Mouse (Mus musculus) CH12.LX (cell line): ENCODE measurements around the gene Suclg2. TPM values are rescaled to one million over a fixed set of nuclear protein-coding genes. Genes with fewer than 3 reads are reported as not detected.

Experiments used
- DNase-seq: peaks from one replicate; pipeline ENCODE4 v3.0.0-alpha.2; 2013; ENCODE audit errors: extremely low read depth
- H3K27ac ChIP-seq: 2 replicates; pipeline ENCODE4 v1.5.1; 2012; ENCODE audit warnings: low read depth, mild to moderate bottlenecking, control low read depth, moderate library complexity; ENCODE audit not compliant: insufficient read depth
- H3K27me3 ChIP-seq: replicated peaks from 2 replicates; pipeline ENCODE3; 2012; ENCODE audit warnings: inconsistent platforms
- H3K36me3 ChIP-seq, 2 experiments: replicated peaks in 1 of 2; 2 replicates each; pipeline versions ENCODE3 to v1.6.1; 2012; ENCODE audit warnings: inconsistent platforms in 1 of 2, low read length in 1 of 2, mild to moderate bottlenecking in 1 of 2, mixed read lengths in 1 of 2, moderate library complexity in 1 of 2; ENCODE audit not compliant: control insufficient read depth in 1 of 2, insufficient read depth in 1 of 2
- H3K4me1 ChIP-seq, 2 experiments: 2 replicates each; pipeline ENCODE4 v1.6.1; 2012; ENCODE audit warnings: inconsistent platforms in 1 of 2, moderate library complexity in 1 of 2; ENCODE audit not compliant: insufficient read depth in 2 of 2, control insufficient read depth in 1 of 2
- H3K4me2 ChIP-seq: 2 replicates; pipeline ENCODE4 v1.6.1; 2012; ENCODE audit warnings: low read depth, mild to moderate bottlenecking, control low read depth; ENCODE audit not compliant: poor library complexity, insufficient read depth, severe bottlenecking
- H3K4me3 ChIP-seq, 3 experiments: fragments of 150-350 bp in 1 of 3; sonication (generic) in 1 of 3; replicated peaks in 1 of 3; 2 replicates each; pipeline versions ENCODE3 to v1.5.1; 2011 to 2012; ENCODE audit warnings: low read depth in 2 of 3, low read length in 2 of 3, mild to moderate bottlenecking in 2 of 3, moderate library complexity in 2 of 3, control low read depth in 1 of 3, improper control_type of control experiment in 1 of 3, inconsistent platforms in 1 of 3, mixed read lengths in 1 of 3; ENCODE audit not compliant: poor library complexity in 1 of 3
- H3K79me2 ChIP-seq: replicated peaks from 2 replicates; pipeline ENCODE4 v1.6.1; 2012; ENCODE audit warnings: mild to moderate bottlenecking, moderate library complexity; ENCODE audit not compliant: control insufficient read depth, poor library complexity, insufficient read depth, severe bottlenecking; ENCODE audit errors: extremely low read depth
- H3K9ac ChIP-seq: 2 replicates; pipeline ENCODE4 v1.6.1; 2012; ENCODE audit warnings: low read depth, mild to moderate bottlenecking, control low read depth, moderate library complexity; ENCODE audit not compliant: insufficient read depth
- H3K9me3 ChIP-seq: replicated peaks from 2 replicates; pipeline ENCODE3; 2012; ENCODE audit warnings: low read length, inconsistent platforms, mixed read lengths
- CTCF ChIP-seq, 2 experiments: IDR thresholded peaks in 1 of 2; conservative IDR thresholded peaks in 1 of 2; 2 replicates each; pipeline ENCODE4 v1.5.1; 2011 to 2012; ENCODE audit warnings: low read depth in 2 of 2, low read length in 2 of 2, improper control_type of control experiment in 1 of 2, inconsistent platforms in 1 of 2, mild to moderate bottlenecking in 1 of 2, moderate library complexity in 1 of 2
- ELF1 ChIP-seq: IDR thresholded peaks from 2 replicates; pipeline ENCODE4 v1.6.1; 2014; ENCODE audit warnings: low read depth, mild to moderate bottlenecking, inconsistent platforms, low read length, improper control_type of control experiment
- ETS1 ChIP-seq: conservative IDR thresholded peaks from 2 replicates; pipeline ENCODE4 v1.6.1; 2012; ENCODE audit warnings: low read depth, mild to moderate bottlenecking, inconsistent platforms, low read length, improper control_type of control experiment, moderate library complexity
- IRF4 ChIP-seq: IDR thresholded peaks from 2 replicates; pipeline ENCODE4 v1.6.1; 2014; ENCODE audit warnings: low read depth, mild to moderate bottlenecking, inconsistent platforms, low read length, improper control_type of control experiment
- JUND ChIP-seq: conservative IDR thresholded peaks from 2 replicates; pipeline ENCODE4 v1.6.1; 2011; ENCODE audit warnings: low read depth, low read length, improper control_type of control experiment
- KAT2A ChIP-seq: IDR thresholded peaks from 2 replicates; pipeline ENCODE4 v1.6.1; 2012; ENCODE audit warnings: low read length, improper control_type of control experiment, inconsistent platforms; ENCODE audit not compliant: insufficient replicate concordance
- MAFK ChIP-seq: IDR thresholded peaks from 2 replicates; pipeline ENCODE4 v1.6.1; 2011; ENCODE audit warnings: low read length, improper control_type of control experiment; ENCODE audit not compliant: insufficient replicate concordance
- MAZ ChIP-seq: IDR thresholded peaks from 2 replicates; pipeline ENCODE4 v1.6.1; 2012; ENCODE audit warnings: low read depth, mild to moderate bottlenecking, inconsistent platforms, low read length, improper control_type of control experiment, moderate library complexity
- MXI1 ChIP-seq: IDR thresholded peaks from 2 replicates; pipeline ENCODE4 v1.6.1; 2011; ENCODE audit warnings: mild to moderate bottlenecking, low read depth, low read length, improper control_type of control experiment
- MYC ChIP-seq: IDR thresholded peaks from 2 replicates; pipeline ENCODE4 v1.6.1; 2011; ENCODE audit warnings: low read depth, mild to moderate bottlenecking, improper control_type of control experiment, low read length
- NELFE ChIP-seq: IDR thresholded peaks from 2 replicates; pipeline ENCODE4 v1.6.1; 2011; ENCODE audit warnings: low read depth, low read length, improper control_type of control experiment
- NRF1 ChIP-seq: IDR thresholded peaks from 2 replicates; pipeline ENCODE4 v1.6.1; 2014; ENCODE audit warnings: low read depth, mild to moderate bottlenecking, inconsistent platforms, low read length, improper control_type of control experiment, moderate library complexity
- POLR2A ChIP-seq: IDR thresholded peaks from 2 replicates; pipeline ENCODE4 v1.6.1; 2011; ENCODE audit warnings: low read depth, mild to moderate bottlenecking, improper control_type of control experiment, low read length
- POLR2AphosphoS2 ChIP-seq: IDR thresholded peaks from 2 replicates; pipeline ENCODE4 v1.6.1; 2011; ENCODE audit warnings: low read depth, low read length, improper control_type of control experiment
- RAD21 ChIP-seq: IDR thresholded peaks from 2 replicates; pipeline ENCODE4 v1.6.1; 2011; ENCODE audit warnings: low read depth, mild to moderate bottlenecking, low read length, improper control_type of control experiment, moderate library complexity
- RCOR1 ChIP-seq: conservative IDR thresholded peaks from 2 replicates; pipeline ENCODE4 v1.6.1; 2012; ENCODE audit warnings: low read depth, mild to moderate bottlenecking, inconsistent platforms, low read length, improper control_type of control experiment
- SIN3A ChIP-seq: IDR thresholded peaks from 2 replicates; pipeline ENCODE4 v1.6.1; 2012; ENCODE audit warnings: low read length, improper control_type of control experiment, inconsistent platforms
- SMC3 ChIP-seq: IDR thresholded peaks from 2 replicates; pipeline ENCODE4 v1.6.1; 2011; ENCODE audit warnings: low read depth, low read length, improper control_type of control experiment
- USF2 ChIP-seq: conservative IDR thresholded peaks from 2 replicates; pipeline ENCODE4 v1.6.1; 2011; ENCODE audit warnings: low read depth, low read length, improper control_type of control experiment
- ZC3H11A ChIP-seq: IDR thresholded peaks from 2 replicates; pipeline ENCODE4 v1.6.1; 2012; ENCODE audit warnings: low read depth, mild to moderate bottlenecking, inconsistent platforms, low read length, improper control_type of control experiment
- ZKSCAN1 ChIP-seq: IDR thresholded peaks from 2 replicates; pipeline ENCODE4 v1.6.1; 2012; ENCODE audit warnings: low read depth, inconsistent platforms, low read length, improper control_type of control experiment, borderline replicate concordance
- ZNF384 ChIP-seq: IDR thresholded peaks from 2 replicates; pipeline ENCODE4 v1.6.1; 2012; ENCODE audit warnings: low read depth, low read length, improper control_type of control experiment, inconsistent platforms
- dilution Hi-C: fragments of 300-500 bp; cut with MboI; formaldehyde crosslinking; loops from 2 replicates; pipeline ENCODE4 v1.14.3; 2020; ENCODE audit warnings: low sequenced_read_pairs; ENCODE audit not compliant: extremely low pct_unique_long_range_greater_than_20kb, extremely low pct_ligation_motif_present
- in situ Hi-C: fragments of 300-500 bp; cut with MboI; formaldehyde crosslinking; loops from 3 replicates; pipeline ENCODE4 v1.14.3; 2019; ENCODE audit warnings: low sequenced_read_pairs, low pct_ligation_motif_present, low pct_unique_long_range_greater_than_20kb, mixed read lengths
- polyA plus RNA-seq: library from polyadenylated mRNA; unstranded; fragments of >175 nt; gene quantifications from 2 replicates; pipeline ENCODE4 v1.2.1, GENCODE M21; 2012; ENCODE audit warnings: low read depth; ENCODE audit not compliant: insufficient read length
- total RNA-seq, 2 experiments: library from RNA; depleted of rRNA; stranded (reverse); fragments of 300-350 nt in 1 of 2; fragments of >200 nt in 1 of 2; gene quantifications; 2 replicates each; pipeline ENCODE4 v1.2.3; 2012 to 2014

Suclg2 gene
- total and polyA plus RNA-seq, 3 experiments, result 46.5 to 86.2 (median 48.3) TPM

- Histone ChIP-seq H3K4me2 (no peak overlapping the region), H3K27me3 (no peaks in the 10 kb centered on the region), H3K9ac (no peak overlapping the region), H3K9me3 (no peaks in the 10 kb centered on the region), H3K79me2 (no peaks in the 10 kb centered on the region), H3K4me3 (no peak overlapping the region), H3K4me1 (peaks cover 3 to 17% of the 10 kb centered on the region in 2 experiments; a peak in 3 of 4 replicates), H3K36me3 (peaks cover 0 to 43% of the 10 kb centered on the region in 2 experiments), H3K27ac (no peak overlapping the region)
- in situ Hi-C loops, result no loop called here
- no peak for TF ChIP-seq USF2
- no peak for TF ChIP-seq KAT2A
- TF ChIP-seq SIN3A, result no peak
- no peak for TF ChIP-seq RCOR1
- no peak for TF ChIP-seq ELF1
- TF ChIP-seq ETS1, result no peak
- TF ChIP-seq ZKSCAN1, result no peak
- TF ChIP-seq ZC3H11A, result no peak
- TF ChIP-seq POLR2AphosphoS2, result no peak
- TF ChIP-seq IRF4, result no peak
- no peak for TF ChIP-seq MAZ
- no peak for TF ChIP-seq RAD21
- no peak for TF ChIP-seq NRF1
- no peak for TF ChIP-seq POLR2A
- no peak for TF ChIP-seq CTCF (conservative IDR thresholded peaks at IDR 0.05 in 1 of 2, IDR thresholded peaks at IDR 0.05 in 1 of 2; ENCODE audit: low read depth in 2 of 2, low read length in 2 of 2)
- no peak for TF ChIP-seq MYC
- no peak for TF ChIP-seq SMC3
- no peak for TF ChIP-seq MXI1
- no peak for TF ChIP-seq JUND
- dilution Hi-C loops, result no loop called here
- DNase-seq, result no peak
Measured at GRCm38 (mm10) chr6:95620804-95621203, 97.8 kb downstream of the Suclg2 start.

- Histone ChIP-seq H3K4me3 (no peak overlapping the region), H3K27ac (no peak overlapping the region), H3K9ac (no peak overlapping the region), H3K27me3 (no peaks in the 10 kb centered on the region), H3K36me3 (peaks cover 2 to 48% of the 10 kb centered on the region in 2 experiments), H3K9me3 (no peaks in the 10 kb centered on the region), H3K4me1 (peaks cover 5 to 22% of the 10 kb centered on the region in 2 experiments; a peak in 3 of 4 replicates), H3K4me2 (no peak overlapping the region), H3K79me2 (no peaks in the 10 kb centered on the region)
- no peak for DNase-seq
- TF ChIP-seq KAT2A (no peak), ZNF384 (no peak), NELFE (no peak), MAFK (peak; percentile 87)
- in situ Hi-C loops, result no loop called here
- dilution Hi-C loops, result no loop called here
Measured at GRCm38 (mm10) chr6:95619817-95620216, 98.8 kb downstream of the Suclg2 start.
